Mouse (Mus musculus): ENCODE measurements at regions not wholly inside any gene's neighbourhood (a gene's known extent, or its start where the extent isn't known, plus 50 kb on each side); places are given as distances from the start of the nearest gene placed in this dataset.

DNA sequence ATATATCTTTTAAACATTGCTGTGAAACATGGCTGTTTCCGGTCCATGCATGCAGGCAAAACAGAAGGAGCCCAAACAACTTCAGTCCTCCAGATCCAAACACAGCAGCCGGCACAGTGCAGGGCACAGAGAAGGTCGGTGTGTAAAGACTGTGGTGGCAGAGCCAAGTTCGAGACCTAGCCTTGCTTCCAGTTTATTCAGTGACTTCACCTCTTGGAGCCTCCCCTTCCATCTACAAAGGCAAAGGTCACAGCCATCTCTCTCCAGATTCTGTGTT, 265.5 kb upstream of the Map3k7 start:
- 58% methylated on average over 4 of the region's 4 CpGs for WGBS
- no peak overlapping the region for H3K27ac ChIP-seq (ENCODE audit: low read depth, low read length)
- TF ChIP-seq CTCF (IDR thresholded peaks at IDR 0.05; ENCODE audit: low read depth), result no peak
- no peak overlapping the region for H3K9ac ChIP-seq (ENCODE audit: low read depth, low read length)
- no peak overlapping the region for H3K4me2 ChIP-seq (replicated peaks; ENCODE audit: low read depth)
- H3K4me3 ChIP-seq (ENCODE audit: low read depth, low read length), result no peak overlapping the region
- ATAC-seq, result no peak
- H3K27me3 ChIP-seq (replicated peaks; ENCODE audit: control insufficient read depth, insufficient read depth, low read length), result no peaks in the 10 kb centered on the region
- H3K9me3 ChIP-seq (ENCODE audit: control insufficient read depth), result no peaks in the 10 kb centered on the region
- no peaks in the 10 kb centered on the region for H3K36me3 ChIP-seq (ENCODE audit: control insufficient read depth, insufficient read depth)
- no peaks in the 10 kb centered on the region for H3K4me1 ChIP-seq (replicated peaks; ENCODE audit: control insufficient read depth, insufficient read depth, low read length)

DNA sequence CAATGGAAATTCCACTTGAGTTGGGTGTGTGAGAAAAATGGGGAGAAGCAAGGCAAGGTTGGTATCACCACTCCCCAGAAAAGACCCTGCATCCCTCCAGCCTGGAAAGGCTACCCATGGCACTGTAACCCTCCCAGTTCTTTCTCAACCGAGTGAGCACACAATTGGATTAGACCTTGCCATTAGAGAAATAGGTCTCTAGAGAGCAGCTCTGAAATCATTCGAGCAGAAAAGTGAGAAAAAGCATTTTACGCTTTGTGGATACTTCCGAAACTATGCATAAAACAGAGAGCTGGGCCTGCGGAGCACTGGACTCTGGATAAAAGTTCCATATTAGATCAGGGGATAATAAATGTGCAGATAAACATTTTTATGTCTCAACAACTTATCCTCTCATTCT, 264.6 kb upstream of the Map3k7 start:
- Histone ChIP-seq H3K9me3 (ENCODE audit: control insufficient read depth) (no peaks in the 10 kb centered on the region), H3K4me2 (replicated peaks; ENCODE audit: low read depth) (no peak overlapping the region), H3K4me1 (replicated peaks; ENCODE audit: control insufficient read depth, insufficient read depth, low read length) (no peaks in the 10 kb centered on the region), H3K27ac (ENCODE audit: low read depth, low read length) (no peak overlapping the region), H3K27me3 (replicated peaks; ENCODE audit: control insufficient read depth, insufficient read depth, low read length) (no peaks in the 10 kb centered on the region), H3K36me3 (ENCODE audit: control insufficient read depth, insufficient read depth) (no peaks in the 10 kb centered on the region), H3K9ac (ENCODE audit: low read depth, low read length) (no peak overlapping the region), H3K4me3 (ENCODE audit: low read depth, low read length) (no peak overlapping the region)
- no peak for TF ChIP-seq CTCF (IDR thresholded peaks at IDR 0.05; ENCODE audit: low read depth)
- ATAC-seq, result no peak
- 88% methylated on average over 5 of the region's 5 CpGs for WGBS

DNA sequence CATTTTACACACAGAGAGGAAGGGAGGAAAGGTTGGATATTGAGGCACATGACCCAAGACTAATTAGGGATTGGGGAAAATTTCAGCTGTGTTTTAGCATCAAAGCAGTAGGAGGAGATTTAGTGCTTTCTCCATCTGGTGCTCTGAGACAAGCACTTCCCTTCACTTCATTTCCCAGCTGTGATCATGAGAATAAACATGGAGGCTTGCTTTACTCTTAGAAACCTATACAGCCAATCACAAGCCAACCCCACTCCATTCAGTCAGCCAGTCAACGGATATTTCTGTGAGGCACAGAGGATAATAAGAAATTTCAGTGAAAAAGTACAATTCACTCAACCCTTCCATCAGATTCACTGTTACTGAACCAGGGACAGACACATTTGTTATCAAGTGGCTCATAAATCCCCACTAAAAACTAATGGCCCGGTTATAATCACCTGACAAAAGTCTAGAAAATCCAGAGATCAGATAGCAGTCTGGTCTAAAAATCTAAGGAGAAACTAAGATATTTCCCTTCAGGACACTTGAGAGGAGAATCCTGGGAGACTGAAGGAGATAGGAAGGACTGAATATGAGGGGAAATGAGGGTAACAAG, 249.7 kb upstream of the Map3k7 start:
- ATAC-seq, result no peak
- no peak overlapping the region for H3K4me3 ChIP-seq (ENCODE audit: low read depth, low read length)
- 60% methylated on average over 2 of the region's 2 CpGs for WGBS

DNA sequence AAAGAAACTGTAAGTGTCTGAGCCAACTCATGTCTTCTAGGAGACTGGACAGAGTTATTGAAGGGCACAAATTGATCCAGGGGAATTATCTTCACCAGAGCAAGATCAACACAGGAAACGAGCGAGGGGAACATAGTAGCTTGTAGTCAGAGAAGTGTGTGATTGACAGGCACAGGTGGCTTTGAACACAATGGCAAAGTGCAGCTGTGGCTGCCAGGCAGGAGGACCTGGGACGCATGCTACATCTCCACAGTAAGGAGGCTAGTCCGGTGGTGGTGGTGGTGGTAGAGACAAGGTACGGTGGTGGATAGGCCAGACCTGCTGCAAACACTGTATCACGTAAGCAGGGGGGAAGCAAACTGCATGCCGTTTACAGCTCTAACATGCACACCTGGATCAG, 240.4 kb upstream of the Map3k7 start:
- Histone ChIP-seq H3K4me3 (ENCODE audit: low read depth, low read length) (no peak overlapping the region), H3K9ac (ENCODE audit: low read depth, low read length) (no peak overlapping the region), H3K27ac (ENCODE audit: low read depth, low read length) (no peak overlapping the region), H3K9me3 (ENCODE audit: control insufficient read depth) (no peaks in the 10 kb centered on the region), H3K4me2 (replicated peaks; ENCODE audit: low read depth) (no peak overlapping the region), H3K4me1 (replicated peaks; ENCODE audit: control insufficient read depth, insufficient read depth, low read length) (no peaks in the 10 kb centered on the region), H3K36me3 (ENCODE audit: control insufficient read depth, insufficient read depth) (no peaks in the 10 kb centered on the region), H3K27me3 (replicated peaks; ENCODE audit: control insufficient read depth, insufficient read depth, low read length) (no peaks in the 10 kb centered on the region)
- no peak for TF ChIP-seq CTCF (IDR thresholded peaks at IDR 0.05; ENCODE audit: low read depth)
- no peak for ATAC-seq
- WGBS, result 72% methylated on average over 7 of the region's 7 CpGs

More for the DNA sequence above, 249.7 kb upstream of the Map3k7 start:
- H3K9me3 ChIP-seq (ENCODE audit: control insufficient read depth), result no peaks in the 10 kb centered on the region
- TF ChIP-seq CTCF (IDR thresholded peaks at IDR 0.05; ENCODE audit: low read depth), result no peak
- no peak overlapping the region for H3K9ac ChIP-seq (ENCODE audit: low read depth, low read length)
- no peaks in the 10 kb centered on the region for H3K36me3 ChIP-seq (ENCODE audit: control insufficient read depth, insufficient read depth)
- no peak overlapping the region for H3K4me2 ChIP-seq (replicated peaks; ENCODE audit: low read depth)
- no peaks in the 10 kb centered on the region for H3K27me3 ChIP-seq (replicated peaks; ENCODE audit: control insufficient read depth, insufficient read depth, low read length)
- H3K27ac ChIP-seq (ENCODE audit: low read depth, low read length), result no peak overlapping the region
- H3K4me1 ChIP-seq (replicated peaks; ENCODE audit: control insufficient read depth, insufficient read depth, low read length), result no peaks in the 10 kb centered on the region

DNA sequence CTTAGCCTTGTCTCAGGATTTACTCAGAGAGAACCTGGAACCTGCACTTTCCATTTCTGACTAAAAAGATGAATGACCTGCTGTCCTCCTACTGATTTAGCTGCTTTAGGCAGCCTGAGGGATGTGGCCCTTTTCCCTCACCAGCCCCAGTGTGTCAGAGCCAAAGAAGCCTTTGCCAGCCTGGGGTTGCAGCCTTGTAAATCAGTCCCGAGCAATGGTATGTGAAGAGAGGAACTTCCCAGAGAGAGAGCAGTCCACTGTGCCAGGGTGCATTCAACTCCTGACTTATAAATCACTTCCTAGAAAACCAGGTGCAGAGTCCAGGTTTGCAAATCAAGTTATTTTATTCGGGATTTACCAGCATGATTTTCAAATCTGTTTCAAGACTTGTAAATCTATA, 239.5 kb upstream of the Map3k7 start:
- Histone ChIP-seq H3K36me3 (ENCODE audit: control insufficient read depth, insufficient read depth) (no peaks in the 10 kb centered on the region), H3K27ac (ENCODE audit: low read depth, low read length) (no peak overlapping the region)
- no peak for TF ChIP-seq CTCF (IDR thresholded peaks at IDR 0.05; ENCODE audit: low read depth)

DNA sequence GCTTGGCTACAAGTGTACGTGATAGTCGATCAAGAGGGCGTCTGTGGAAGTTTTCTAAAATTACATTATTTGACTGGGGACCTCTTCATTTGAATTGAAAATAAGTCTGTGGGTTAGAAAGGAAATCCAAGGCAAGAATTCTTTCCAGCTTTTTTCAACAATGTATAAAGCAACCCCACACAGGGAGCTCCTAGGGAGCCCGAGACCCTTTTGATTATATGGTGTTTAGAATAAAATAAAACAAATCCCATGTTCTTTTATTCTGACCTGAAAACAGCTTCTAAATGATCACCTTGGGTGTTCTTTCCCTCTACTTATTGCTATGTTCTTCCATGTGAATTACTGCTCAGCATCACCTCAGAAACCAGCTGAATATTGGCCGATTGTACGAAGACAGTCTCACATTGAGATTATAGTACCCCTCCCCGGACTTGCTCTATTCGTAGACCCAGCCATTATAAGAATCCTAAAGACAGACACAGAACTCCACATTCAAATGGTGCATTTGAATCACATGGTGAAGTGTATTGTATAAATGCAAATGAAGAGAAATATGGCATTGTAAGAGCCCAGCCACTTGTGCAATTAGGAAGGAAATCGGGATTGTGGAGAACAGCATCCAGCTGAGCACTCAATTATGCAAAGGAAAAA, 236.3 kb upstream of the Map3k7 start:
- 89% methylated on average over 9 of the region's 9 CpGs for WGBS
- no peaks in the 10 kb centered on the region for H3K9me3 ChIP-seq (ENCODE audit: control insufficient read depth)
- H3K36me3 ChIP-seq (ENCODE audit: control insufficient read depth, insufficient read depth), result no peaks in the 10 kb centered on the region
- no peaks in the 10 kb centered on the region for H3K27me3 ChIP-seq (replicated peaks; ENCODE audit: control insufficient read depth, insufficient read depth, low read length)
- ATAC-seq, result no peak
- TF ChIP-seq CTCF (IDR thresholded peaks at IDR 0.05; ENCODE audit: low read depth), result no peak
- no peak overlapping the region for H3K27ac ChIP-seq (ENCODE audit: low read depth, low read length)
- no peak overlapping the region for H3K4me2 ChIP-seq (replicated peaks; ENCODE audit: low read depth)
- H3K4me3 ChIP-seq (ENCODE audit: low read depth, low read length), result no peak overlapping the region
- no peaks in the 10 kb centered on the region for H3K4me1 ChIP-seq (replicated peaks; ENCODE audit: control insufficient read depth, insufficient read depth, low read length)
- H3K9ac ChIP-seq (ENCODE audit: low read depth, low read length), result no peak overlapping the region

More for the DNA sequence above, 239.5 kb upstream of the Map3k7 start:
- H3K4me1 ChIP-seq (replicated peaks; ENCODE audit: control insufficient read depth, insufficient read depth, low read length), result no peaks in the 10 kb centered on the region
- no peak overlapping the region for H3K4me2 ChIP-seq (replicated peaks; ENCODE audit: low read depth)
- 54% methylated on average over 2 of the region's 2 CpGs for WGBS
- H3K9me3 ChIP-seq (ENCODE audit: control insufficient read depth), result no peaks in the 10 kb centered on the region
- no peaks in the 10 kb centered on the region for H3K27me3 ChIP-seq (replicated peaks; ENCODE audit: control insufficient read depth, insufficient read depth, low read length)
- no peak for ATAC-seq
- no peak overlapping the region for H3K4me3 ChIP-seq (ENCODE audit: low read depth, low read length)
- H3K9ac ChIP-seq (ENCODE audit: low read depth, low read length), result no peak overlapping the region

DNA sequence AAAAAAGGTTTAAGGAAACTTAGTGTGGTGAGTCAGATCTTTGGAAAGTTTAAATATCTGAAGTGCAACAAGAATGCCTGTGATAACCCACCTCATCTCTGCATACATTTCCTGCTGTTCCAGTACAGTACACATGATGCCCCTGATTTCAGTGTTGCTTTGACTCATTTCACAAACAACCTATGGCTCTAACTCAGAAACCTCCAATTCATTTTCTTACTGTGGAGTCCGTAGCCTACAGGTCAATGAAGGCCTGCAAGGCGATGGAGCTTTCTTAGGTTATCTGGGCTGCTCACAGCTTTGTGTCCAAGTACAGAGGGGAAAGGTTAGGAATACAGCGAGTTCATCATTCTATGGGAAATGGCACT, 235.8 kb upstream of the Map3k7 start:
- no peaks in the 10 kb centered on the region for H3K27me3 ChIP-seq (replicated peaks; ENCODE audit: control insufficient read depth, insufficient read depth, low read length)
- H3K36me3 ChIP-seq (ENCODE audit: control insufficient read depth, insufficient read depth), result no peaks in the 10 kb centered on the region
- H3K4me3 ChIP-seq (ENCODE audit: low read depth, low read length), result no peak overlapping the region
- no peak for TF ChIP-seq CTCF (IDR thresholded peaks at IDR 0.05; ENCODE audit: low read depth)
- no peak overlapping the region for H3K9ac ChIP-seq (ENCODE audit: low read depth, low read length)
- no peak overlapping the region for H3K27ac ChIP-seq (ENCODE audit: low read depth, low read length)
- 89% methylated on average over 3 of the region's 3 CpGs for WGBS
- no peak overlapping the region for H3K4me2 ChIP-seq (replicated peaks; ENCODE audit: low read depth)
- H3K4me1 ChIP-seq (replicated peaks; ENCODE audit: control insufficient read depth, insufficient read depth, low read length), result no peaks in the 10 kb centered on the region
- no peaks in the 10 kb centered on the region for H3K9me3 ChIP-seq (ENCODE audit: control insufficient read depth)
- no peak for ATAC-seq
